Mouse (Mus musculus) thymus, postnatal 10 days (tissue): ENCODE measurements around the gene Slc41a2.

Experiments
- DNase-seq, 2 experiments: peaks; one replicate each; pipeline ENCODE4 v3.0.0; 2021; ENCODE audit warnings: low spot score in 2 of 2

The Slc41a2 gene

GRCm38 (mm10) chr10:83313033-83313432, 24.6 kb downstream of the Slc41a2 start:
- DNase-seq, result no peak

GRCm38 (mm10) chr10:83310356-83310755, 27.3 kb downstream of the Slc41a2 start:
- no peak for DNase-seq

GRCm38 (mm10) chr10:83301687-83302086, 36.0 kb downstream of the Slc41a2 start:
- no peak for DNase-seq

GRCm38 (mm10) chr10:83301054-83301453, 36.6 kb downstream of the Slc41a2 start:
- DNase-seq, result no peak

- DNase-seq, result no peak
These were observed 40.7 kb downstream of the Slc41a2 start for GRCm38 (mm10) chr10:83297017-83297416.

GRCm38 (mm10) chr10:83294746-83295145, 42.9 kb downstream of the Slc41a2 start:
- DNase-seq, result peak in 1 of 2 experiments; percentile 11

GRCm38 (mm10) chr10:83293352-83293751, 44.3 kb downstream of the Slc41a2 start:
- DNase-seq, result no peak

- no peak for DNase-seq
These were observed 46.0 kb downstream of the Slc41a2 start for GRCm38 (mm10) chr10:83291731-83292130.

GRCm38 (mm10) chr10:83287828-83288227, 49.9 kb downstream of the Slc41a2 start:
- no peak for DNase-seq

GRCm38 (mm10) chr10:83286399-83286798, 51.3 kb downstream of the Slc41a2 start:
- DNase-seq, result no peak

GRCm38 (mm10) chr10:83285724-83286256, 51.9 kb downstream of the Slc41a2 start:
- DNase-seq, result no peak

- DNase-seq, result no peak
These were observed 52.8 kb downstream of the Slc41a2 start for GRCm38 (mm10) chr10:83284916-83285315.

- DNase-seq, result no peak
These were observed 71.0 kb downstream of the Slc41a2 start for GRCm38 (mm10) chr10:83266731-83267130.

GRCm38 (mm10) chr10:83266241-83266640, 71.4 kb downstream of the Slc41a2 start:
- peak in 1 of 2 experiments; percentile 7 for DNase-seq

GRCm38 (mm10) chr10:83264680-83265079, 73.0 kb downstream of the Slc41a2 start:
- no peak for DNase-seq

- no peak for DNase-seq
These were observed 73.6 kb downstream of the Slc41a2 start for GRCm38 (mm10) chr10:83264056-83264455.

GRCm38 (mm10) chr10:83261264-83261663, 76.4 kb downstream of the Slc41a2 start:
- no peak for DNase-seq

GRCm38 (mm10) chr10:83251377-83251776, 86.3 kb downstream of the Slc41a2 start:
- DNase-seq, result peak in 1 of 2 experiments; percentile 26

GRCm38 (mm10) chr10:83248036-83248435, 89.6 kb downstream of the Slc41a2 start:
- DNase-seq, result no peak

- DNase-seq, result no peak
These were observed 92.0 kb downstream of the Slc41a2 start for GRCm38 (mm10) chr10:83245720-83246119.

- DNase-seq, result no peak
These were observed 93.6 kb downstream of the Slc41a2 start for GRCm38 (mm10) chr10:83244131-83244530.

- no peak for DNase-seq
These were observed 95.5 kb downstream of the Slc41a2 start for GRCm38 (mm10) chr10:83242106-83242686.

- no peak for DNase-seq
These were observed 103.3 kb downstream of the Slc41a2 start for GRCm38 (mm10) chr10:83234391-83234790.

- DNase-seq, result no peak
These were observed 103.7 kb downstream of the Slc41a2 start for GRCm38 (mm10) chr10:83233967-83234366.
